Mouse (Mus musculus): ENCODE results near the gene Igf2r.

DNA sequence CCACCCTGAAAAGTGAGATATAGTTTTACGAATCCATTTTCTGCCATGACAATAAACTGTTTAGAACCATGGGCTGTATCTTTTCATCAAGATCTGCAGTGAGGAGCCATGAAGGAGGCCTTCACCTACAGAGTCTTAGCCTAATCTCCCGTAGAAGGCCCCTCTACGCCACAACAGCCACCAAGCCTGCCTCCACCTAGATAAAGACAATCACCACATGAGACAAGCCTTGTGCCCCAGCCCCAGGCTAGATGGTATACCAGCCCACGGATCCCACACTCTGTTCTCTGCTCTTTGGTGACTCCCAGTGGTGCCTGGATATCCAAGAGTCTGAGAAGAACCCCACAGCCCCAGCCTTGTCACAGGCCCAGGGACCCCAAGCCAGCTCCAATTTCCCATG, 46.4 kb upstream of the Igf2r start:
- TF ChIP-seq CTCF (IDR thresholded peaks at IDR 0.05; ENCODE audit: control insufficient read depth, insufficient read depth, insufficient replicate concordance, low read depth, low read length) = no peak
- no peak for TF ChIP-seq POLR2A (IDR thresholded peaks at IDR 0.05; ENCODE audit: control insufficient read depth, low read depth, low read length)

Data from testis, adult 2 months (tissue).